Mouse (Mus musculus) cortical plate, adult 2 months (tissue): ENCODE measurements around the gene Actn4.

Source experiments
- CTCF ChIP-seq: fragments of 200-500 bp; IDR thresholded peaks from 2 replicates; pipeline ENCODE4 v1.5.1; 2011; ENCODE audit warnings: mild to moderate bottlenecking, control low read depth, low read length; ENCODE audit not compliant: insufficient read depth; ENCODE audit errors: extremely low read depth
- POLR2A ChIP-seq: fragments of 200-500 bp; IDR thresholded peaks from 2 replicates; pipeline ENCODE4 v1.6.1; 2011; ENCODE audit warnings: mild to moderate bottlenecking, low read length, control low read depth; ENCODE audit not compliant: insufficient read depth; ENCODE audit errors: extremely low read depth

DNA sequence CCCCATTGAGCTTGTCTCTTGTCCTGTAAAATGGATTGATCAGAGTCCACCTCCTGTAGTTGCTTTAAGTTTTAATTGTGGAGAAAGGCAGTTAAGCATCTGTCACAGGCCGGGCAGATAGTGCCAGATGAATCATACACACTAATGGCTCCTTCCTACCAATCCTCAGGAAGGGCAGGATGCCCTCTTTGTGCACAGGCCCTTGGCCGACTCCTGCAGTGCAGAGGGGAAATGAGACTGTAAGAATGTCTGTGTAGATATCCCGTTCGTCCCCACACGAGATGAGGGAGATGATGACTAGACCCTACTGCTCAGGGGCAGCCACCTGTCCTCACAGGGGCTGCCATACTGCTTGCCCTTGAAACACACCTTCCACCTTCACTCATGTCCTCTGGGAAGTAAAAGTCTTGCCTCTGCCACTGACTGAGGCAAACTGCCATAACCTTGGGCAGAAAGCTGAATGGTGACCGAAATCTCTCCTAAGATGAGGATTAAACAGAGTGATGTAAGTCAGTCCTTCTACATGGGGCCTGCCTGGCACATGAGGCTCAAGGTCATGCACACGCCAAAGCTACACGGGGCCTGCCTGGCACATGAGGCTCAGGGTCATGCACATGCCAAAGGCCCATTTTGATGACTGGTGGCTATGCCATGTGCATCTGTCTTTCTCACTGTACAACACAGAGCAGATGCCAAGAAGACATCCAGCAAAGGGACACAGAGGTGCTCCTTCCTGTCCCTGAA is 40.2 kb downstream of the Actn4 start:
- TF ChIP-seq CTCF, result no peak
- no peak for TF ChIP-seq POLR2A
